Mouse (Mus musculus) hindbrain, embryonic 10.5 days (tissue): Measurements from ENCODE around the gene Tnrc6b. TPM values are rescaled to one million over a fixed set of nuclear protein-coding genes. Genes with fewer than 3 reads are reported as not detected.

ENCODE experiments used
- DNase-seq: peaks from one replicate; pipeline ENCODE4 v3.0.0-alpha.2; 2017; ENCODE audit warnings: low spot score
- H3K27ac ChIP-seq: fragments of 300-500 bp; sonication (generic); 2 replicates; pipeline ENCODE4 v1.5.1; 2016; ENCODE audit warnings: mild to moderate bottlenecking, moderate library complexity
- H3K27me3 ChIP-seq: fragments of 300-500 bp; sonication (generic); 2 replicates; pipeline ENCODE4 v1.6.1; 2016; ENCODE audit warnings: mild to moderate bottlenecking; ENCODE audit not compliant: poor library complexity, insufficient read depth, severe bottlenecking
- H3K36me3 ChIP-seq: fragments of 300-500 bp; sonication (generic); 2 replicates; pipeline ENCODE4 v1.6.1; 2016; ENCODE audit warnings: mild to moderate bottlenecking, moderate library complexity
- H3K4me1 ChIP-seq: fragments of 300-500 bp; sonication (generic); replicated peaks from 2 replicates; pipeline ENCODE4 v1.6.1; 2016; ENCODE audit warnings: mild to moderate bottlenecking
- H3K4me3 ChIP-seq: fragments of 300-500 bp; sonication (generic); 2 replicates; pipeline ENCODE4 v1.5.1; 2016; ENCODE audit warnings: mild to moderate bottlenecking, moderate library complexity
- H3K9me3 ChIP-seq: fragments of 300-500 bp; sonication (generic); 2 replicates; pipeline ENCODE4 v1.6.1; 2016; ENCODE audit warnings: mild to moderate bottlenecking, moderate library complexity
- WGBS: fragments of 180-500 bp; shearing (Covaris S2); methylation state at CpG from one replicate; pipeline ENCODE4 v1.1.7; 2016; 5-methylcytosine and 5-hydroxymethylcytosine counted together
- polyA plus RNA-seq: library from polyadenylated mRNA; unstranded; fragments of >200 nt; fragmentation: Nextera tagmentation; extraction: Ambion mirVana; gene quantifications from 2 replicates; pipeline ENCODE4 v1.2.1, GENCODE M21; 2016

The Tnrc6b gene
- polyA plus RNA-seq, 1 experiment from 2014 or later, result 43.3 TPM

- Histone ChIP-seq H3K27me3 (no peaks in the 10 kb centered on the region), H3K4me1 (no peaks in the 10 kb centered on the region), H3K27ac (no peak overlapping the region), H3K9me3 (no peaks in the 10 kb centered on the region), H3K4me3 (no peak overlapping the region), H3K36me3 (no peaks in the 10 kb centered on the region)
- WGBS, result 88% methylated on average over 1 of the region's 1 CpGs
- no peak for DNase-seq
Observed at GRCm38 (mm10) chr15:80754103-80754502, 43.0 kb downstream of the Tnrc6b start.

DNA sequence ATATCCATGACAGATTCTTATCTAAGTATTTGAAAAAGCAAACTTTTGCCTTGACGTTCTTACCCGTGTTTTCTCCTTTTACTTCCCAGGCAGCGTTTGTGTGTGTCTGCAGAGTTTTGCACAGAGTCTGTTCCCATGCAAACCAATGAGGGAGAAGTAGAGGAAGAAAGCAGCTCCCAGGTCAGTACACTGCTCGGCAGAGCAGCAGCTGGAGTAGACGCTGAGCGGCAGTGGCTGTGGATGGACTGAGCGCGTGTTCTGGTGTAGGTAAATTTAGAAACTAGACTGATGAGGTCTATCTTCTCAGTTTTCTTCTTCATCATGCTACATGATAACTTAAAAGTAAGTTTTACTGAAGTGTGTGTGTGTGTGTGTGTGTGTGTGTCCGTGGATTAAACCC is 48.3 kb downstream of the Tnrc6b start:
- Histone ChIP-seq H3K9me3 (no peaks in the 10 kb centered on the region), H3K4me3 (no peak overlapping the region), H3K36me3 (no peaks in the 10 kb centered on the region), H3K27ac (no peak overlapping the region), H3K27me3 (no peaks in the 10 kb centered on the region), H3K4me1 (no peaks in the 10 kb centered on the region)
- WGBS, result 91% methylated on average over 9 of the region's 9 CpGs
- no peak for DNase-seq

DNA sequence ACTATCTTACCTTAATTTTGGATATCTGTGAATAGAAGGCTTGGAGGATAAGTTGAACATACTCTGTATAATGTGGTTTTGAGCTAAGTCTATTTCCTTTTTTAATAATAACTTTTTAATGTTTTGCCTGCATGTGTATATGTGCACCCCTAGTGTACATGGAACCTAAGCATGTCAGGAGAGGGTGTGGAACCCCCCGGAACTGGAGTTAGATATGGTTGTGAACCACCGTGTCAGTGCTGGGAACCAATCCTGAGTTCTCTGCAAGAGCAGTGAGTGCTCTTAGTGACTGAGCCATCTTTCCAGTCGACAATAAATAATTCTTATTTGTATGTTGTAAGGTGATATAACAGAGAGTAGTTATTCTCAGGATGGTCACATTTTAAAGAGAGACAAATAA is 49.4 kb downstream of the Tnrc6b start:
- WGBS, result 83% methylated on average over 3 of the region's 3 CpGs
- Histone ChIP-seq H3K36me3 (no peaks in the 10 kb centered on the region), H3K4me1 (no peaks in the 10 kb centered on the region), H3K9me3 (no peaks in the 10 kb centered on the region), H3K27me3 (no peaks in the 10 kb centered on the region), H3K27ac (no peak overlapping the region), H3K4me3 (no peak overlapping the region)
- no peak for DNase-seq

DNA sequence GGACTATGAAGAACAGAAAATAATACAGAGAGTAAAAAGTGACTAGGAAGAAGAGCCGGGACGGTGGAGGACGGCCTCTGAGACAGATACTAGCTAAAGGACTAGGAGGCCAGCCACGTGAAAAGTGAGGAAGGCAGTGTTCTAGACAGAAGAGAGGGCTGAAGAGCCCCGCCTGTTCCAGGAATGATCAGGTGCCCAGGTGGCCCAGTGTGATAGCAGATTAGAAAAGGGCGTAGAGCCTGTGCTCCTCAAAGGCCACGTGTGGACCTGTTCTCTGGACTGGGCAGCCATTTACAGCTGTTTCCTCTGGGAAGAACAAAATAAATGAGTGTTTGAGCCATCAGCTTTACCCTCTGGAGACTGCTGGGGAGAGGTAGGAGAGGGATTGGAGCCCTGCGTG is 49.8 kb downstream of the Tnrc6b start:
- WGBS, result 69% methylated on average over 8 of the region's 8 CpGs
- no peak for DNase-seq
- Histone ChIP-seq H3K36me3 (no peaks in the 10 kb centered on the region), H3K9me3 (no peaks in the 10 kb centered on the region), H3K4me3 (no peak overlapping the region), H3K27me3 (no peaks in the 10 kb centered on the region), H3K27ac (no peak overlapping the region; the same call in 1 of the 2 replicates), H3K4me1 (no peaks in the 10 kb centered on the region)

DNA sequence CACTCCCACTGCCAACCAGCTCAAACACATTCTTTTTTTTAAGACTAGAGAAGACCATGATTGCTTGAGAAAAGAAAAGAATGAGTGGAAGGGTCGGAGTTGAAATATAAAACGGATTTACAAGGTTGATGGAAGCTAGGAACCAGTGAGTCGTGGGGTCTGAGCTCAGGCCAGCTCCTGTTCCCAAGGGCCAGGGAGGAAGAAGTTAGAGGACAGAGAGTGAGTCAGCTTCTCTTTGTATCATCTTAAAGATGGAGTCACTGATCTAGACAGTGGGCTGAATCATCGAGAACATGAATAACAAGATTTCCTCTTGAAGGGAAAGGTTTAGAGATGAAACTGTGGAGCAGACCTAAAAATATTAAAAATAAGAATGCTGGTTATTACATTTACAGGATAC is 51.5 kb downstream of the Tnrc6b start:
- no peaks in the 10 kb centered on the region for H3K27me3 ChIP-seq
- H3K4me1 ChIP-seq, result no peaks in the 10 kb centered on the region
- DNase-seq, result no peak
- no peaks in the 10 kb centered on the region for H3K9me3 ChIP-seq
- no peak overlapping the region for H3K4me3 ChIP-seq
- no peaks in the 10 kb centered on the region for H3K36me3 ChIP-seq
- WGBS, result 88% methylated on average over 4 of the region's 4 CpGs
- H3K27ac ChIP-seq, result no peak overlapping the region

- DNase-seq, result no peak
- H3K4me1 ChIP-seq, result no peaks in the 10 kb centered on the region
- WGBS, result 92% methylated on average over 6 of the region's 6 CpGs
Observed at GRCm38 (mm10) chr15:80764666-80765065, 53.6 kb downstream of the Tnrc6b start.

DNA sequence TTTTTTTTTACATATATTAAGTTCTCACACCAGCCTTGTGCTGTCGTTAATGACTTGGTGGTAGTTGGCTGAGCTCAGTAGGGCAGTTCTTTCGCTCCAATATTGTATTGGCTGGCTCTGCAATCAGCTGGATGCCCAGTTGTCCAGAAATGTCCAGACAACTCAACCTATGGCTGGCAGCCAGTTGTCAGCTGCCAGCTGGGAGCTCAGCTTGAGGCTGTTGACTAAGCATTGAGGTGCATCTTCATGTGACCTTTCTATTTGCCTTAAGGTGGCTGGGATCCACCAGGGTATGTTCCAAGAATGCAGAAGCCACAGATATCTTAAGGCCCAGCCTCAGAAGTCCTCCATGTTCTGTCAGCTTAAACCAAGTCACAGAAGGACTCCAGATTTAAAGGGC is 54.3 kb downstream of the Tnrc6b start:
- no peaks in the 10 kb centered on the region for H3K9me3 ChIP-seq
- no peaks in the 10 kb centered on the region for H3K4me1 ChIP-seq
- H3K4me3 ChIP-seq, result no peak overlapping the region
- 94% methylated on average over 2 of the region's 2 CpGs for WGBS
- no peak for DNase-seq
- no peaks in the 10 kb centered on the region for H3K36me3 ChIP-seq
- H3K27me3 ChIP-seq, result no peaks in the 10 kb centered on the region
- H3K27ac ChIP-seq, result no peak overlapping the region

More at GRCm38 (mm10) chr15:80764666-80765065, 53.6 kb downstream of the Tnrc6b start:
- H3K27ac ChIP-seq, result no peak overlapping the region
- no peaks in the 10 kb centered on the region for H3K36me3 ChIP-seq
- H3K4me3 ChIP-seq, result no peak overlapping the region
- H3K9me3 ChIP-seq, result no peaks in the 10 kb centered on the region
- H3K27me3 ChIP-seq, result no peaks in the 10 kb centered on the region

GRCm38 (mm10) chr15:80768216-80768615 is 57.1 kb downstream of the Tnrc6b start:
- no peak for DNase-seq
- no peaks in the 10 kb centered on the region for H3K27me3 ChIP-seq
- H3K4me3 ChIP-seq, result no peak overlapping the region
- no peaks in the 10 kb centered on the region for H3K9me3 ChIP-seq
- no peak overlapping the region for H3K27ac ChIP-seq
- H3K36me3 ChIP-seq, result no peaks in the 10 kb centered on the region
- WGBS, result 92% methylated on average over 3 of the region's 3 CpGs
- no peaks in the 10 kb centered on the region for H3K4me1 ChIP-seq

GRCm38 (mm10) chr15:80771926-80772441 is 60.9 kb downstream of the Tnrc6b start:
- no peak overlapping the region for H3K4me3 ChIP-seq
- no peaks in the 10 kb centered on the region for H3K36me3 ChIP-seq
- WGBS, result 59% methylated on average over 1 of the region's 1 CpGs

GRCm38 (mm10) chr15:80774666-80775065 is 63.6 kb downstream of the Tnrc6b start:
- H3K4me1 ChIP-seq, result no peaks in the 10 kb centered on the region
- DNase-seq, result no peak
- H3K27ac ChIP-seq, result no peak overlapping the region
- H3K27me3 ChIP-seq, result no peaks in the 10 kb centered on the region
- no peaks in the 10 kb centered on the region for H3K9me3 ChIP-seq
- H3K4me3 ChIP-seq, result no peak overlapping the region
- no peaks in the 10 kb centered on the region for H3K36me3 ChIP-seq
- WGBS, result 94% methylated on average over 1 of the region's 1 CpGs

More at GRCm38 (mm10) chr15:80771926-80772441, 60.9 kb downstream of the Tnrc6b start:
- Histone ChIP-seq H3K27me3 (no peaks in the 10 kb centered on the region), H3K9me3 (no peaks in the 10 kb centered on the region), H3K4me1 (no peaks in the 10 kb centered on the region), H3K27ac (no peak overlapping the region)
- no peak for DNase-seq

GRCm38 (mm10) chr15:80779006-80779405 is 67.9 kb downstream of the Tnrc6b start:
- H3K27me3 ChIP-seq, result no peaks in the 10 kb centered on the region
- no peaks in the 10 kb centered on the region for H3K4me1 ChIP-seq
- no peak overlapping the region for H3K27ac ChIP-seq
- H3K36me3 ChIP-seq, result no peaks in the 10 kb centered on the region
- 86% methylated on average over 3 of the region's 3 CpGs for WGBS
- H3K4me3 ChIP-seq, result no peak overlapping the region
- no peaks in the 10 kb centered on the region for H3K9me3 ChIP-seq
- DNase-seq, result no peak

DNA sequence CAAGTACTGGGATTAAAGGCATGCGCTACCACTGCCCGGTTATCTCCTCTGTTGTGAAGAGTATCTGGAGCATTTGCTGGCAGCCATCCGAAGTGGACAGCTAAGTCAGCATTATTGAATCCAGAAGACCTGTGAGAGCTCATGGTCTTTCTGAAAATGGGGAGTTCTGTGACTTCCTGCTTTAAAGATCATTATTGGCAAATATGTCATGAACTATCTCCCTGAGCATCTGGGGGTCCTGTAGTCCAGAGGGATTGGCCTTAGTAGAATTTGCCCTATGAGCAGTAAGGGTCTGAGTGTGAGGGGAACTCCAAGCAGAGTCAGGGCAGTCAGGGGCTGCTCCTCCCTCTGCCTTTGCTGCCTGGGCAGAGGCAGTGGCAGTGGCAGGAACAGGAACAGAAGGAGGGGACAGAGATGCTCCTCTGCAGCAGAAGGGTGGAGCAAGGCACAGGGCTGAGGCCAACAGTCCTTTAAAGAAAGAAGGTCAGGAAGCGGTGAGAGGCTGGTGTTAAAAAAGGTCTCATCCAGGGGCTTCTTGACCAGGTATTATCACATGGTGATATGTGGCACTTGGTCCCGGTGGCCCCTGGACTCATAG is 69.1 kb downstream of the Tnrc6b start:
- H3K4me3 ChIP-seq, result no peak overlapping the region
- no peaks in the 10 kb centered on the region for H3K36me3 ChIP-seq
- WGBS, result 90% methylated on average over 5 of the region's 5 CpGs
- no peaks in the 10 kb centered on the region for H3K27me3 ChIP-seq
- H3K27ac ChIP-seq, result no peak overlapping the region
- H3K4me1 ChIP-seq, result no peaks in the 10 kb centered on the region
- H3K9me3 ChIP-seq, result no peaks in the 10 kb centered on the region
- DNase-seq, result no peak

GRCm38 (mm10) chr15:80781218-80781806 is 70.2 kb downstream of the Tnrc6b start:
- no peak for DNase-seq
- no peaks in the 10 kb centered on the region for H3K27me3 ChIP-seq
- no peaks in the 10 kb centered on the region for H3K9me3 ChIP-seq
- H3K4me3 ChIP-seq, result no peak overlapping the region
- H3K27ac ChIP-seq, result no peak overlapping the region
- WGBS, result 93% methylated on average over 5 of the region's 5 CpGs
- H3K36me3 ChIP-seq, result no peaks in the 10 kb centered on the region
- H3K4me1 ChIP-seq, result no peaks in the 10 kb centered on the region
